Mouse (Mus musculus): ENCODE measurements around the gene Haghl.

GRCm38 (mm10) chr17:25796211-25796771 is 10.8 kb upstream of the Haghl start:
- TF ChIP-seq EP300 (IDR thresholded peaks at IDR 0.05; ENCODE audit: low read depth) (no peak), CTCF (IDR thresholded peaks at IDR 0.05; ENCODE audit: low read depth) (peak; percentile 11; the same call in 1 of the 2 replicates)

All from liver, embryonic 14.5 days (tissue).